Mouse (Mus musculus): ENCODE results near the gene Pmepa1. TPM values are rescaled to one million over a fixed set of nuclear protein-coding genes. Genes with fewer than 3 reads are reported as not detected.

Gene Pmepa1
- total RNA-seq, 2 experiments from 2014 or later = 44.9 to 53.8 TPM

GRCm38 (mm10) chr2:173238522-173238921 is 37.8 kb downstream of the Pmepa1 start:
- intact Hi-C loops (cut with DNase I) = loop anchor here (2.0 kb wide), 1 partner anchor 18 kb away; no protein-coding TSS in a partner anchor
- no peak for DNase-seq (ENCODE audit: low spot score in 2 of 2)

GRCm38 (mm10) chr2:173235435-173236332 is 40.6 kb downstream of the Pmepa1 start:
- DNase-seq (ENCODE audit: low spot score in 2 of 2) = no peak
- intact Hi-C loops (cut with DNase I) = no loop called here

- no peak for DNase-seq (ENCODE audit: low spot score in 2 of 2)
- intact Hi-C loops (cut with DNase I) = no loop called here
Observed at GRCm38 (mm10) chr2:173232766-173233099, 43.6 kb downstream of the Pmepa1 start.

- intact Hi-C loops (cut with DNase I) = no loop called here
- DNase-seq (ENCODE audit: low spot score in 2 of 2) = peak; percentile 38 to 78
Observed at GRCm38 (mm10) chr2:173232065-173232765, 44.1 kb downstream of the Pmepa1 start.

GRCm38 (mm10) chr2:173229578-173230224 is 46.6 kb downstream of the Pmepa1 start:
- intact Hi-C loops (cut with DNase I) = loop anchor here (1.0 to 5.0 kb wide), 5 partner anchors 45 to 317 kb away; no protein-coding TSS in a partner anchor
- DNase-seq (ENCODE audit: low spot score in 2 of 2) = peak; percentile 89 to 94

GRCm38 (mm10) chr2:173228567-173228966 is 47.8 kb downstream of the Pmepa1 start:
- intact Hi-C loops (cut with DNase I) = loop anchor here (2.0 to 5.0 kb wide), 2 partner anchors 46 to 109 kb away; no protein-coding TSS in a partner anchor
- no peak for DNase-seq (ENCODE audit: low spot score in 2 of 2)

- no peak for DNase-seq (ENCODE audit: low spot score in 2 of 2)
- intact Hi-C loops (cut with DNase I) = loop anchor here (5.0 kb wide), 1 partner anchor 111 kb away; no protein-coding TSS in a partner anchor
Observed at GRCm38 (mm10) chr2:173226792-173227191, 49.5 kb downstream of the Pmepa1 start.

- intact Hi-C loops (cut with DNase I) = loop anchor here (5.0 kb wide), 1 partner anchor 111 kb away; no protein-coding TSS in a partner anchor
- no peak for DNase-seq (ENCODE audit: low spot score in 2 of 2)
Observed at GRCm38 (mm10) chr2:173225906-173226305, 50.4 kb downstream of the Pmepa1 start.

GRCm38 (mm10) chr2:173224832-173225231 is 51.5 kb downstream of the Pmepa1 start:
- no peak for DNase-seq (ENCODE audit: low spot score in 2 of 2)
- intact Hi-C loops (cut with DNase I) = loop anchor here (5.0 kb wide), 1 partner anchor 112 kb away; no protein-coding TSS in a partner anchor

GRCm38 (mm10) chr2:173224097-173224496 is 52.2 kb downstream of the Pmepa1 start:
- intact Hi-C loops (cut with DNase I) = no loop called here
- no peak for DNase-seq (ENCODE audit: low spot score in 2 of 2)

GRCm38 (mm10) chr2:173223496-173223895 is 52.8 kb downstream of the Pmepa1 start:
- intact Hi-C loops (cut with DNase I) = no loop called here
- no peak for DNase-seq (ENCODE audit: low spot score in 2 of 2)

GRCm38 (mm10) chr2:173220754-173221153 is 55.6 kb downstream of the Pmepa1 start:
- intact Hi-C loops (cut with DNase I) = no loop called here
- DNase-seq (ENCODE audit: low spot score in 2 of 2) = no peak

- intact Hi-C loops (cut with DNase I) = loop anchor here (2.0 kb wide), 1 partner anchor 327 kb away; no protein-coding TSS in a partner anchor
Observed at GRCm38 (mm10) chr2:173219256-173219954, 56.9 kb downstream of the Pmepa1 start.

GRCm38 (mm10) chr2:173218416-173219141 is 57.8 kb downstream of the Pmepa1 start, which contains the start of gene Zbp1:
Gene Zbp1 (minus strand): TSS chr2:173218923.
- intact Hi-C loops (cut with DNase I) = loop anchor here (2.0 kb wide), 1 partner anchor 328 kb away; no protein-coding TSS in a partner anchor
- no peak for DNase-seq (ENCODE audit: low spot score in 2 of 2)

More at GRCm38 (mm10) chr2:173219256-173219954, 56.9 kb downstream of the Pmepa1 start:
- no peak for DNase-seq (ENCODE audit: low spot score in 2 of 2)

- intact Hi-C loops (cut with DNase I) = loop anchor here (2.0 kb wide), 1 partner anchor 329 kb away; no protein-coding TSS in a partner anchor
- DNase-seq (ENCODE audit: low spot score in 2 of 2) = no peak
Observed at GRCm38 (mm10) chr2:173217763-173218258, 58.5 kb downstream of the Pmepa1 start.

- intact Hi-C loops (cut with DNase I) = no loop called here
- no peak for DNase-seq (ENCODE audit: low spot score in 2 of 2)
Observed at GRCm38 (mm10) chr2:173217246-173217645, 59.1 kb downstream of the Pmepa1 start.

- intact Hi-C loops (cut with DNase I) = no loop called here
- DNase-seq (ENCODE audit: low spot score in 2 of 2) = no peak
Observed at GRCm38 (mm10) chr2:173216840-173217239, 59.5 kb downstream of the Pmepa1 start.

GRCm38 (mm10) chr2:173212227-173212626 is 64.1 kb downstream of the Pmepa1 start:
- intact Hi-C loops (cut with DNase I) = no loop called here
- no peak for DNase-seq (ENCODE audit: low spot score in 2 of 2)

Measured in left cerebral cortex, postnatal 25 days (tissue).